Mouse (Mus musculus): ENCODE measurements around the gene Ccdc107.

Gene Ccdc107

DNA sequence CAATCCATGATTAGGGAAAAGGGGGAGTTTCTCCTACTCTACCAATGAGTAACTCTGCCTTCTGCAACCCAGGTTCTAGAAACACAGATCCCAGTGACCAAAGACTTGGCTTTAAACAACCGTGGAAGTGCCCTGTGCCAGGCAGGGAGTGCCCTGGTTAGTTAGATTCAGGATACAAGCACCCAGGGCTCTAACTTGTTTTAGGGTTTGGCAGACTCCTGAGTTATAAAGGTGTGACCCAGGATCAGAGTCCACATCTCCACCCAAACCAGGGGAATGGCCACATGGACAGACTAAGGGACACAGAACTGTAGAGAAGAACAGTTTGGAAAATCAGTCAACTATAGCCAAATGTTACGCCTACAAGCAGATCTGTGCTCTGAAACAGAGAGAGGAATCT lies 10.3 kb downstream of the Ccdc107 start:
- H3K9me3 ChIP-seq (ENCODE audit: low read length): no peaks in the 10 kb centered on the region
- H3K36me3 ChIP-seq (ENCODE audit: insufficient read depth, low read length): peaks cover 6% of the 10 kb centered on the region
- TF ChIP-seq CTCF (conservative IDR thresholded peaks at IDR 0.05; ENCODE audit: low read length) (no peak), NANOG (IDR thresholded peaks at IDR 0.05; ENCODE audit: borderline replicate concordance, low read length) (no peak), POU5F1 (IDR thresholded peaks at IDR 0.05; ENCODE audit: borderline replicate concordance, low read length) (no peak)
- peaks cover 61% of the 10 kb centered on the region for H3K27me3 ChIP-seq (ENCODE audit: insufficient read depth, low read length)
- peaks cover 37% of the 10 kb centered on the region for H3K4me1 ChIP-seq (replicated peaks; ENCODE audit: low read depth, low read length)
- no peak overlapping the region for H3K4me3 ChIP-seq (replicated peaks; ENCODE audit: low read length)

DNA sequence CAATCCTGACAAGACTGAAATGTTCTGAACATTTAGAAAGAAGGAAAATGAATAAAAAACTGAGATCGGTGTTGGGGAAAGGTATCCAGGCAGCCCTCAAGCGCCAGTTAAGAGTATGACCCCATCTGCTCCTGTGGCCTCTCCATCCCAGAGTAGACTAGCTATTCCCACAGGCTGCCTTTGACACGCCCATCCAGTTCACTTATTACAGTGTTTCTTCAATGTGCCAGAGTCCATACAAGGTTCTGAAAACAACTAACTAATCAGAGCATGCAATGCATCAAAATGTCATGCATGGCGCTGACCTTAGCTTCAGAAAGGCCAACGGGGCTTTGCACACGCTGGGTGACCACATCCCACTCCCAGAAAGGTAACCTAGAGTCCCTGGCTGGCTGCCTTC lies 10.8 kb downstream of the Ccdc107 start:
- H3K4me3 ChIP-seq (replicated peaks; ENCODE audit: low read length): no peak overlapping the region
- H3K27me3 ChIP-seq (ENCODE audit: insufficient read depth, low read length): peaks cover 60% of the 10 kb centered on the region
- H3K4me1 ChIP-seq (replicated peaks; ENCODE audit: low read depth, low read length): peaks cover 37% of the 10 kb centered on the region
- TF ChIP-seq NANOG (IDR thresholded peaks at IDR 0.05; ENCODE audit: borderline replicate concordance, low read length) (no peak), POU5F1 (IDR thresholded peaks at IDR 0.05; ENCODE audit: borderline replicate concordance, low read length) (no peak), CTCF (conservative IDR thresholded peaks at IDR 0.05; ENCODE audit: low read length) (no peak)
- H3K9me3 ChIP-seq (ENCODE audit: low read length): no peaks in the 10 kb centered on the region
- H3K36me3 ChIP-seq (ENCODE audit: insufficient read depth, low read length): peaks cover 1% of the 10 kb centered on the region

DNA sequence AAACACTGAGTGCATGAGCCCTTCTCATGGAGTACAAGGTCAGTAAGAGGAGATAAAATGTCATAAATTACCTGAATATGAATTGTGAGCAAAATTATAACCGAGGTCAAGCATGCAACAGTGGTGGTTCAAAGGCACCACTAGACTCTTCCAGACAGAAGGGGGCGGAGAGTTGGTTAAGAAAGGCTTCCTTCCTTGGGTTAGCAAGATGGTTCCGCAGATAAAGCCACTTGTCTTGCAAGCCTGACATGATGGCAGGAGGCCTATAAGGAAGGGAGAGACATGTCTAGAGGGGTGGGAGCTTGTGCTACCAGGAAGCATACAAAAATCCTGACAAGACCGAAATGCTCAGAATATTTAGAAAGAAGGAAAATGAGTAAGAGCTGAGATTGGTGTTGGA lies 11.6 kb downstream of the Ccdc107 start:
- H3K9me3 ChIP-seq (ENCODE audit: low read length): no peaks in the 10 kb centered on the region
- H3K36me3 ChIP-seq (ENCODE audit: insufficient read depth, low read length): no peaks in the 10 kb centered on the region
- H3K27me3 ChIP-seq (ENCODE audit: insufficient read depth, low read length): peaks cover 66% of the 10 kb centered on the region
- TF ChIP-seq NANOG (IDR thresholded peaks at IDR 0.05; ENCODE audit: borderline replicate concordance, low read length) (no peak), POU5F1 (IDR thresholded peaks at IDR 0.05; ENCODE audit: borderline replicate concordance, low read length) (no peak), CTCF (conservative IDR thresholded peaks at IDR 0.05; ENCODE audit: low read length) (no peak)
- H3K4me3 ChIP-seq (replicated peaks; ENCODE audit: low read length): no peak overlapping the region
- H3K4me1 ChIP-seq (replicated peaks; ENCODE audit: low read depth, low read length): peaks cover 38% of the 10 kb centered on the region

DNA sequence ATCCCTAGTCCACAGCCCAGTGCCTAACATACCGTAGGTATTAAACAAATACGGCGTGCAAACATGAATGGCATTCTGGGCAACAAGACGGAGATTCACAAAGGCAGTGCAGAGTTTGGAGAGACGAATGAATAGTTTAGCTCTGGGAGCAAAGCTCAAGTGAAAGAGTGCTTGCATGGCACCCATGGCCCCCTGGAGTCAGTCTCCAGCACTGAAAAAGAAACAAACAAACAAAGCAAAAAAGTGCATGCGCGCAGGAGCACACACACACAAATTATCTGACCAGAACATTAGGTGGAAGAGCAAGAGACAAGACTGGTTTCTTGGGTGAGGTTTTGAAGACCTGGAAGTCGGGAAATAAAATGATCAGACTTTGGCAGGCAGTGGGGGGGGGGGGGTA lies 13.4 kb downstream of the Ccdc107 start:
- no peak for TF ChIP-seq CTCF (conservative IDR thresholded peaks at IDR 0.05; ENCODE audit: low read length)
- no peak for TF ChIP-seq POU5F1 (IDR thresholded peaks at IDR 0.05; ENCODE audit: borderline replicate concordance, low read length)
- Histone ChIP-seq H3K4me3 (replicated peaks; ENCODE audit: low read length) (no peak overlapping the region), H3K27me3 (ENCODE audit: insufficient read depth, low read length) (peaks cover 57% of the 10 kb centered on the region), H3K36me3 (ENCODE audit: insufficient read depth, low read length) (no peaks in the 10 kb centered on the region), H3K9me3 (ENCODE audit: low read length) (no peaks in the 10 kb centered on the region), H3K4me1 (replicated peaks; ENCODE audit: low read depth, low read length) (peaks cover 50% of the 10 kb centered on the region)

DNA sequence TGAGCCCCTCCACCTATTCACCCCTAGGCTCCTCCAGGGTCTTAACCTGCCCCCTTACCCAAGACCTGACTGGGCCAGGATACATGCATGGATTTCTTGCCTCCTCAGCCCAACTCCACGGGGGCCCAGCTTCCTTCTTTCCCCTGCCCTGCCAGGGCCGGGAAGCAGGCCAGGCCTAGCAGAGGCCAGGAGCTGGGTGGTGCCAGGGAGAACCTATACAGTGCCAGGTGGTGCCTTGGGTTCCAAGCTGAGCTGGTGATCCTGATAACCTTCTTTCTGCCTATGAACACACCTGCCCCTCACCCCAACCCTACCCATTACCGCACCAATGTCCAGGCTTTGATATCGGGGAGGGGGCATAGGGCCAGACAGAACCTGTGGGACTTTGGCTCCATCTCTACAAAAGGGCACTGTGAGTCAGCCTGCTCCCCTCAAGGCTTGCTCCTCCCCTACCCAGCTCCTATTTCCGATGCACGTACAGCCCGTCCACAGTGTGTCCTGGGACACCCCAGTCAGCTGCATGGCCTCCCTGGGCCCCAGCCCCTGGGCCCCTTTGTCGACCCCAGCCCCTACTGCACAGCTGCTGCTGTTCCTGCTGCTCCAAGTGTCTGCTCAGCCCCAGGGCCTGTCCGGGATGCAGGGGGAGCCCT lies 14.0 kb downstream of the Ccdc107 start, which contains the start of gene Car9:
Gene Car9 (plus strand): TSS at position 431 of the 650 bp plus-strand sequence.
- H3K9me3 ChIP-seq (ENCODE audit: low read length): no peaks in the 10 kb centered on the region
- peaks cover 52% of the 10 kb centered on the region for H3K27me3 ChIP-seq (ENCODE audit: insufficient read depth, low read length)
- no peak for TF ChIP-seq POU5F1 (IDR thresholded peaks at IDR 0.05; ENCODE audit: borderline replicate concordance, low read length)
- no peak for TF ChIP-seq NANOG (IDR thresholded peaks at IDR 0.05; ENCODE audit: borderline replicate concordance, low read length)
- no peak for TF ChIP-seq CTCF (conservative IDR thresholded peaks at IDR 0.05; ENCODE audit: low read length)

DNA sequence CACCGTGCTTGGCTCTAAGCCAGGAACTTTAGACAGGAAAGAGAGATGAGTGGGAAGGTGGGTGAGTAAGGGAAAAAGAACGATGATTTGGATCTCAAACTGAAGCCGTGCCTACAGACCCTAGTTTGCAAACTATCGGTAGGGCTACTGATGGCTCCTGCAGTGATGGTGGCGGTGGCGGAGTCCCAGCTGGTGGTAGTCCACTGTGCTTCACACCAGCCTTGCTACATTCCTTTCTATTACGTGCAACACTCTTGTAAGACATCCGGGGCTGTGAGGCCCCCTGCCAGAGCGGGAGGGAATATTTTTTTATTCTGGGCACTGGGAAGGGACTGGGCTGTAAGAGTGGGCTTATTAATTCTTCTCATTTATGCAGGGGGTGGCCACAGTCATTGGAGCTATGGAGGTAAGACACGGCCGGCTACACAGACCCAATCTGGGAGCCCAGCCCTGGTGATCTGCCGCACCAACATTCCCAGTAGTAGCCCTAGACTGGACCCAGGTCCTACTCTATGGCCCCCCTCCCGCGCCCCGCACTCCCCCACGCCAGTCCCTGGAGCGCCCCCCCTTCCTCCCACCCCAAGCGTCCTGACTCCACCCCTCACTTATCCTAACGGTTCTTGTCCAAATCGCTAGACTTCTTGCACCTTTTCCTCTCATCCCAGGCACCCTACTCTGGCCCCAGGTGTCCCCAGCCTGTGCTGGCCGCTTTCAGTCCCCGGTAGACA lies 15.4 kb downstream of the Ccdc107 start:
- H3K9me3 ChIP-seq (ENCODE audit: low read length): no peaks in the 10 kb centered on the region
- peaks cover 53% of the 10 kb centered on the region for H3K27me3 ChIP-seq (ENCODE audit: insufficient read depth, low read length)
- TF ChIP-seq NANOG (IDR thresholded peaks at IDR 0.05; ENCODE audit: borderline replicate concordance, low read length) (no peak), CTCF (conservative IDR thresholded peaks at IDR 0.05; ENCODE audit: low read length) (no peak), POU5F1 (IDR thresholded peaks at IDR 0.05; ENCODE audit: borderline replicate concordance, low read length) (no peak)
- H3K4me1 ChIP-seq (replicated peaks; ENCODE audit: low read depth, low read length): peaks cover 64% of the 10 kb centered on the region
- no peaks in the 10 kb centered on the region for H3K36me3 ChIP-seq (ENCODE audit: insufficient read depth, low read length)
- peak overlapping the region; percentile 72 for H3K4me3 ChIP-seq (replicated peaks; ENCODE audit: low read length)

More for the DNA sequence above, 14.0 kb downstream of the Ccdc107 start, which contains the start of gene Car9:
- Histone ChIP-seq H3K4me1 (replicated peaks; ENCODE audit: low read depth, low read length) (peaks cover 54% of the 10 kb centered on the region), H3K36me3 (ENCODE audit: insufficient read depth, low read length) (no peaks in the 10 kb centered on the region), H3K4me3 (replicated peaks; ENCODE audit: low read length) (peak within 1 kb of the TSS; percentile 72; the same call in 1 of the 2 replicates)

DNA sequence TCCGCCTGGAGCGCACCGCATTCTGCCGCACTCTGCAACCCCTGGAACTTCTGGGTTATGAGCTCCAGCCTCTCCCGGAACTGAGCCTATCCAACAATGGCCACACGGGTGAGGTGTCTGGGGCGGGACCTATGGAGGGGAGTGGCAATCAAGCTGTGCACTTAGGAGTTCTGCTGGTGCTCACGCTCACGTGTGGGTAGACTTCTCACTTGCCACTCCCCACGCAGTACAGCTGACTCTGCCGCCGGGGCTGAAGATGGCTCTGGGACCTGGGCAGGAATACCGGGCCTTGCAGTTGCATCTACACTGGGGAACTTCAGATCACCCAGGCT lies 15.9 kb downstream of the Ccdc107 start:
- Histone ChIP-seq H3K4me1 (replicated peaks; ENCODE audit: low read depth, low read length) (peaks cover 67% of the 10 kb centered on the region), H3K27me3 (ENCODE audit: insufficient read depth, low read length) (peaks cover 52% of the 10 kb centered on the region), H3K9me3 (ENCODE audit: low read length) (no peaks in the 10 kb centered on the region), H3K4me3 (replicated peaks; ENCODE audit: low read length) (peak overlapping the region; percentile 72), H3K36me3 (ENCODE audit: insufficient read depth, low read length) (no peaks in the 10 kb centered on the region)
- TF ChIP-seq NANOG (IDR thresholded peaks at IDR 0.05; ENCODE audit: borderline replicate concordance, low read length) (no peak), POU5F1 (IDR thresholded peaks at IDR 0.05; ENCODE audit: borderline replicate concordance, low read length) (no peak), CTCF (conservative IDR thresholded peaks at IDR 0.05; ENCODE audit: low read length) (no peak)

DNA sequence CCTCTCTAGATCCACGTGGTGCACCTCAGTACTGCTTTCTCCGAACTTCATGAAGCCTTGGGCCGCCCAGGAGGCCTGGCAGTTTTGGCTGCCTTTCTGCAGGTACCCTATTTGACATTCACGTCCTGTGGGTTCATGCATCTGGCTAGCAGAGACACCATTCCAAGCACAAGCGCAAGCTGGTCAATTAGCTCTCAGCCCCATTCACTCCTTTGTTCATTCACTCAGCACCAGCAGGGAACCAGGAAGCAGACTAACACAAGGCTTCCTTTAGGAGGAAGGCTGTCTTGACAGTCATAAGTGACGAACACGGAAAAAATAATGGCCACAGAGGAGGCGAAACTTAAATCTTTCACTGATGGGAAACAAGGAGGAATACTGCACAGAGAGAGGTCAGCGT lies 16.4 kb downstream of the Ccdc107 start:
- Histone ChIP-seq H3K27me3 (ENCODE audit: insufficient read depth, low read length) (peaks cover 51% of the 10 kb centered on the region), H3K4me1 (replicated peaks; ENCODE audit: low read depth, low read length) (peaks cover 67% of the 10 kb centered on the region), H3K9me3 (ENCODE audit: low read length) (no peaks in the 10 kb centered on the region), H3K36me3 (ENCODE audit: insufficient read depth, low read length) (peaks cover 4% of the 10 kb centered on the region), H3K4me3 (replicated peaks; ENCODE audit: low read length) (peak overlapping the region; percentile 72)
- TF ChIP-seq CTCF (conservative IDR thresholded peaks at IDR 0.05; ENCODE audit: low read length) (no peak), NANOG (IDR thresholded peaks at IDR 0.05; ENCODE audit: borderline replicate concordance, low read length) (no peak), POU5F1 (IDR thresholded peaks at IDR 0.05; ENCODE audit: borderline replicate concordance, low read length) (no peak)
